Mouse (Mus musculus) CH12.LX (cell line): Measurements from ENCODE around the gene Mrnip. TPM values are rescaled to one million over a fixed set of nuclear protein-coding genes. Genes with fewer than 3 reads are reported as not detected.

Source experiments
- DNase-seq: peaks from one replicate; pipeline ENCODE4 v3.0.0-alpha.2; 2013; ENCODE audit errors: extremely low read depth
- H3K27ac ChIP-seq: 2 replicates; pipeline ENCODE4 v1.5.1; 2012; ENCODE audit warnings: low read depth, mild to moderate bottlenecking, control low read depth, moderate library complexity; ENCODE audit not compliant: insufficient read depth
- H3K27me3 ChIP-seq: replicated peaks from 2 replicates; pipeline ENCODE3; 2012; ENCODE audit warnings: inconsistent platforms
- H3K36me3 ChIP-seq, 2 experiments: replicated peaks in 1 of 2; 2 replicates each; pipeline versions ENCODE3 to v1.6.1; 2012; ENCODE audit warnings: inconsistent platforms in 1 of 2, low read length in 1 of 2, mild to moderate bottlenecking in 1 of 2, mixed read lengths in 1 of 2, moderate library complexity in 1 of 2; ENCODE audit not compliant: control insufficient read depth in 1 of 2, insufficient read depth in 1 of 2
- H3K4me1 ChIP-seq, 2 experiments: 2 replicates each; pipeline ENCODE4 v1.6.1; 2012; ENCODE audit warnings: inconsistent platforms in 1 of 2, moderate library complexity in 1 of 2; ENCODE audit not compliant: insufficient read depth in 2 of 2, control insufficient read depth in 1 of 2
- H3K4me2 ChIP-seq: 2 replicates; pipeline ENCODE4 v1.6.1; 2012; ENCODE audit warnings: low read depth, mild to moderate bottlenecking, control low read depth; ENCODE audit not compliant: poor library complexity, insufficient read depth, severe bottlenecking
- H3K4me3 ChIP-seq, 3 experiments: fragments of 150-350 bp in 1 of 3; sonication (generic) in 1 of 3; replicated peaks in 1 of 3; 2 replicates each; pipeline versions ENCODE3 to v1.5.1; 2011 to 2012; ENCODE audit warnings: low read depth in 2 of 3, low read length in 2 of 3, mild to moderate bottlenecking in 2 of 3, moderate library complexity in 2 of 3, control low read depth in 1 of 3, improper control_type of control experiment in 1 of 3, inconsistent platforms in 1 of 3, mixed read lengths in 1 of 3; ENCODE audit not compliant: poor library complexity in 1 of 3
- H3K79me2 ChIP-seq: replicated peaks from 2 replicates; pipeline ENCODE4 v1.6.1; 2012; ENCODE audit warnings: mild to moderate bottlenecking, moderate library complexity; ENCODE audit not compliant: control insufficient read depth, poor library complexity, insufficient read depth, severe bottlenecking; ENCODE audit errors: extremely low read depth
- H3K9ac ChIP-seq: 2 replicates; pipeline ENCODE4 v1.6.1; 2012; ENCODE audit warnings: low read depth, mild to moderate bottlenecking, control low read depth, moderate library complexity; ENCODE audit not compliant: insufficient read depth
- H3K9me3 ChIP-seq: replicated peaks from 2 replicates; pipeline ENCODE3; 2012; ENCODE audit warnings: low read length, inconsistent platforms, mixed read lengths
- BHLHE40 ChIP-seq: IDR thresholded peaks from 2 replicates; pipeline ENCODE4 v1.6.1; 2011; ENCODE audit warnings: mild to moderate bottlenecking, low read depth, low read length, improper control_type of control experiment
- CHD1 ChIP-seq: IDR thresholded peaks from 2 replicates; pipeline ENCODE4 v1.6.1; 2012; ENCODE audit warnings: low read depth, low read length, improper control_type of control experiment, inconsistent platforms
- ELF1 ChIP-seq: IDR thresholded peaks from 2 replicates; pipeline ENCODE4 v1.6.1; 2014; ENCODE audit warnings: low read depth, mild to moderate bottlenecking, inconsistent platforms, low read length, improper control_type of control experiment
- HCFC1 ChIP-seq: IDR thresholded peaks from 2 replicates; pipeline ENCODE4 v1.6.1; 2012; ENCODE audit warnings: low read depth, mild to moderate bottlenecking, inconsistent platforms, low read length, improper control_type of control experiment
- IRF4 ChIP-seq: IDR thresholded peaks from 2 replicates; pipeline ENCODE4 v1.6.1; 2014; ENCODE audit warnings: low read depth, mild to moderate bottlenecking, inconsistent platforms, low read length, improper control_type of control experiment
- MAZ ChIP-seq: IDR thresholded peaks from 2 replicates; pipeline ENCODE4 v1.6.1; 2012; ENCODE audit warnings: low read depth, mild to moderate bottlenecking, inconsistent platforms, low read length, improper control_type of control experiment, moderate library complexity
- MEF2A ChIP-seq: IDR thresholded peaks from 2 replicates; pipeline ENCODE4 v1.6.1; 2014; ENCODE audit warnings: low read depth, mild to moderate bottlenecking, inconsistent platforms, low read length, improper control_type of control experiment, borderline replicate concordance
- MXI1 ChIP-seq: IDR thresholded peaks from 2 replicates; pipeline ENCODE4 v1.6.1; 2011; ENCODE audit warnings: mild to moderate bottlenecking, low read depth, low read length, improper control_type of control experiment
- MYC ChIP-seq: IDR thresholded peaks from 2 replicates; pipeline ENCODE4 v1.6.1; 2011; ENCODE audit warnings: low read depth, mild to moderate bottlenecking, improper control_type of control experiment, low read length
- NELFE ChIP-seq: IDR thresholded peaks from 2 replicates; pipeline ENCODE4 v1.6.1; 2011; ENCODE audit warnings: low read depth, low read length, improper control_type of control experiment
- NRF1 ChIP-seq: IDR thresholded peaks from 2 replicates; pipeline ENCODE4 v1.6.1; 2014; ENCODE audit warnings: low read depth, mild to moderate bottlenecking, inconsistent platforms, low read length, improper control_type of control experiment, moderate library complexity
- POLR2A ChIP-seq: IDR thresholded peaks from 2 replicates; pipeline ENCODE4 v1.6.1; 2011; ENCODE audit warnings: low read depth, mild to moderate bottlenecking, improper control_type of control experiment, low read length
- POLR2AphosphoS2 ChIP-seq: IDR thresholded peaks from 2 replicates; pipeline ENCODE4 v1.6.1; 2011; ENCODE audit warnings: low read depth, low read length, improper control_type of control experiment
- RAD21 ChIP-seq: IDR thresholded peaks from 2 replicates; pipeline ENCODE4 v1.6.1; 2011; ENCODE audit warnings: low read depth, mild to moderate bottlenecking, low read length, improper control_type of control experiment, moderate library complexity
- RCOR1 ChIP-seq: conservative IDR thresholded peaks from 2 replicates; pipeline ENCODE4 v1.6.1; 2012; ENCODE audit warnings: low read depth, mild to moderate bottlenecking, inconsistent platforms, low read length, improper control_type of control experiment
- SIN3A ChIP-seq: IDR thresholded peaks from 2 replicates; pipeline ENCODE4 v1.6.1; 2012; ENCODE audit warnings: low read length, improper control_type of control experiment, inconsistent platforms
- UBTF ChIP-seq: IDR thresholded peaks from 2 replicates; pipeline ENCODE4 v1.6.1; 2012; ENCODE audit warnings: low read depth, mild to moderate bottlenecking, inconsistent platforms, low read length, improper control_type of control experiment, moderate library complexity
- USF1 ChIP-seq: IDR thresholded peaks from 2 replicates; pipeline ENCODE4 v1.6.1; 2014; ENCODE audit warnings: low read depth, mild to moderate bottlenecking, inconsistent platforms, low read length, improper control_type of control experiment
- USF2 ChIP-seq: conservative IDR thresholded peaks from 2 replicates; pipeline ENCODE4 v1.6.1; 2011; ENCODE audit warnings: low read depth, low read length, improper control_type of control experiment
- ZC3H11A ChIP-seq: IDR thresholded peaks from 2 replicates; pipeline ENCODE4 v1.6.1; 2012; ENCODE audit warnings: low read depth, mild to moderate bottlenecking, inconsistent platforms, low read length, improper control_type of control experiment
- dilution Hi-C: fragments of 300-500 bp; cut with MboI; formaldehyde crosslinking; loops from 2 replicates; pipeline ENCODE4 v1.14.3; 2020; ENCODE audit warnings: low sequenced_read_pairs; ENCODE audit not compliant: extremely low pct_unique_long_range_greater_than_20kb, extremely low pct_ligation_motif_present
- in situ Hi-C: fragments of 300-500 bp; cut with MboI; formaldehyde crosslinking; loops from 3 replicates; pipeline ENCODE4 v1.14.3; 2019; ENCODE audit warnings: low sequenced_read_pairs, low pct_ligation_motif_present, low pct_unique_long_range_greater_than_20kb, mixed read lengths
- polyA plus RNA-seq: library from polyadenylated mRNA; unstranded; fragments of >175 nt; gene quantifications from 2 replicates; pipeline ENCODE4 v1.2.1, GENCODE M21; 2012; ENCODE audit warnings: low read depth; ENCODE audit not compliant: insufficient read length
- total RNA-seq, 2 experiments: library from RNA; depleted of rRNA; stranded (reverse); fragments of 300-350 nt in 1 of 2; fragments of >200 nt in 1 of 2; gene quantifications; 2 replicates each; pipeline ENCODE4 v1.2.3; 2012 to 2014

The Mrnip gene
- total and polyA plus RNA-seq, 3 experiments = 22.5 to 36.7 (median 29.7) TPM

DNA sequence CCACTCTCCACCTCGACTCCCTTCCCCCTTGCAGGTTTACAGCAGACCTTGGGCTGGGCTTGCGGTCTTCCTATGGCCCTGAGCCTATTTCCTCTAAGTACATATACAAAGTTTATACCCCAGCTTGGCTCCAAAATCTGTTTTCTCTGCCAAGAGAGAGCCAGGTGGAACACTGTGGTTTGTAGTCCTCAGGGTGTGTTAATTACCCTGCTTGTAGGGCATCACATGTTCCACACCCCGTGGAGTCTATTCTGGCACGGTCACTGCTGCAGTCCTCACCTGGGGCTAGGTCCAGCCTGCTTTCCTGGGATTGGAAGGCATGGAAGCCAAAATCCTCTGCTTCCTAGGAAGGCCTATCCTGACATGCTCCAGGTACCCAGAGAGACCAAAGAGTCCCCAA, 53.5 kb downstream of the Mrnip start:
- in situ Hi-C loops = loop anchor here (5.0 to 10.0 kb wide), 3 partner anchors 65 to 243 kb away; no protein-coding TSS in a partner anchor
- peaks cover 30 to 69% of the 10 kb centered on the region in 2 experiments for H3K4me1 ChIP-seq
- no peaks in the 10 kb centered on the region for H3K27me3 ChIP-seq
- H3K9ac ChIP-seq = no peak overlapping the region
- no peaks in the 10 kb centered on the region; the same call in 1 of the 2 replicates for H3K79me2 ChIP-seq
- dilution Hi-C loops = no loop called here
- H3K4me3 ChIP-seq = no peak overlapping the region
- H3K36me3 ChIP-seq = peaks cover 18 to 41% of the 10 kb centered on the region in 2 experiments
- H3K4me2 ChIP-seq = no peak overlapping the region
- DNase-seq = no peak
- H3K9me3 ChIP-seq = no peaks in the 10 kb centered on the region
- no peak for TF ChIP-seq UBTF
- TF ChIP-seq MXI1 = no peak
- no peak for TF ChIP-seq USF2
- TF ChIP-seq RAD21 = no peak
- no peak for TF ChIP-seq MEF2A
- no peak for TF ChIP-seq ELF1
- TF ChIP-seq HCFC1 = no peak
- TF ChIP-seq POLR2A = no peak
- no peak for TF ChIP-seq NELFE
- no peak for TF ChIP-seq BHLHE40
- no peak for TF ChIP-seq MYC
- H3K27ac ChIP-seq = no peak overlapping the region

- Histone ChIP-seq H3K27me3 (no peaks in the 10 kb centered on the region), H3K4me2 (no peak overlapping the region), H3K9me3 (no peaks in the 10 kb centered on the region), H3K4me3 (no peak overlapping the region), H3K9ac (no peak overlapping the region), H3K79me2 (no peaks in the 10 kb centered on the region; the same call in 1 of the 2 replicates), H3K36me3 (peaks cover 28 to 51% of the 10 kb centered on the region in 2 experiments), H3K4me1 (peaks cover 25 to 59% of the 10 kb centered on the region in 2 experiments), H3K27ac (no peak overlapping the region)
- no peak for DNase-seq
- TF ChIP-seq SIN3A (no peak), HCFC1 (no peak), NRF1 (no peak), IRF4 (no peak), UBTF (no peak), RAD21 (no peak), CHD1 (no peak), USF1 (no peak), MAZ (no peak), RCOR1 (no peak), POLR2AphosphoS2 (no peak), ZC3H11A (no peak), MEF2A (no peak)
- dilution Hi-C loops (no loop called here), in situ Hi-C loops (loop anchor here (5.0 to 10.0 kb wide), 3 partner anchors 66 to 244 kb away; no protein-coding TSS in a partner anchor)
Observed at GRCm38 (mm10) chr11:50228772-50229171, 54.5 kb downstream of the Mrnip start.
